Mouse (Mus musculus): ENCODE measurements around the gene BC029722.

Gene BC029722

DNA sequence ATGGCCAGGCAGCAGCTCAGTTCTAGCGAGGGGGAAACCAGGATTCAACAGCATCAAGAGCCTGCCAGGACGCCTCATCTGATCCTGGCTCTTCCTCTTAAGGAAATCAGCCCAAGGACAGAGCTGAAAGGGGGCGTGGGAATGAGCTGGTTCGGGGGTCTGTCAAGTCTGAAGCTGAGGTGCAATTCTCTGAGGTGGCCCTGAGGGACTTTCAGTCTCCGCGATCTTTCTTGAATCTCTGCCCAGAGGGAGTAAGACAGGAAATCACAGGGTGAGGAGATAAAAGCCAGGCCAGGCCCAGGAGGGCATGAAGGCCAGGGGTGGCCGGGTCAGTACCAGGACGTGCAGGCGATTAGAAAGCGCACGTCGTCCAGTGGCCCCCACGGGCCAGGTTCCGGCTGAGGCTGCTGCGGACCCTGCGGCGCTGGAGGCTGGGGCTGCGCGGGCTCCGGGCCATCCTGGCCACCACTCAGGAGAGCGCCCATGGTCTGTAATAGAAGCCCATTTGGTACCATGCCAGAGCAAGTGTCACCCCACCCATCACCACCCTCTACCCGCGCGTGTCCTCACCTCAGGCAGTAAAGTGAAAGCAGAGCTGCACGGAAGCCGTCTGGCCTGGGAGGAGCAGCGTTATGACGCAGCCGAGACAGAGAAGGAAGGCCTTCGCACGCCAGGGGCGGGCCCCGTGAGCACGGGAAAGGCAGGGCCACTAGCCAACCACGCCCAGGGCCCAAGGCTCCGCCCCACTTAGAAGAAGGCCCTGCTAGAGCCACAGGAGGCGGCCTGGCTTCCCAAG, 432 bp downstream of the BC029722 start:
- DNase-seq: peak; percentile 97

DNA sequence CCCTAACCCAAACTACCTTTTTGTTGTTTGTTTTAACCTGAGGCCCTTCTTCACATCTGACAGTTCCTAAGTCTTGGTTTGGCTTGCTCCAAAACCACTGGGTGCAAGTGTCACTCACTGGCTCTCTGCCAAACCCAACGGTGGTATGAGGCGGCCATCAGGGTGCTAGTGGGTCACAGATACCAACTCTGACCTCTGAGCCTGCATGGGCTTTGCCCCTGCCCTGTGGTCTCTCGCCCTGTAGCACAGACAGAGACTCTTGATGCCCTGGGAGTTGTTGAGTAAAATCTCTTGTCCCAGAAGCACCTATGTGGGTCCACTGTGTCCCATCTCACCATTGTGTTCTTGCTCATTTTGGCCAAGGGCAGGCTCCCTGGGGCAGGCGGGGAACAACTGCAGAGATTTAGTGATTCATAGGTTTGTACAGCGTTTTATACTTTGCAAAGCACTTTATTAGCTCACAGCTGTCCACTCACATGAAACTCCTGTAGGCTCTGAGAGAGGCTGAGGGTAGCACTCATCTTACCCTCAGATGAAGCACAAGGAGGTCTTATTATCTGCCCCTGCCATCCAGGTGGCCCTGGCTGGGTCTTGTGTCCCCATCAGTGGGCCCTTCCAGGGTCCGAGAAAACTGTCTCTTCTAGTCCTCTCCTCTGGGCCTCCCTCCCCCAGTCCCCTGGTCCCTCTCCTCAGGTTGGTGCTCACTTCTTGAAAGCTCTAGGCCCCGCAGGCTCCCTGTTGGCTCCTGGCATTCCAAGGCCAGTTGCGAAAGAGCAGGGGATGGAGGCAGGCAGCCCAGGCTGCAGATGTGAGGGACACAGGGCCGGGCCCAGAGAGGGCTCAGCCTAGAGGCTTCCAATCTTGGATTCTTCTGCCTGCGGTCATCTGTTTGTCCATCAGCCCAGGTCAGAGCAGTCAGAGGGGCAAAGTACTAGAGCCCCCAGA, 1.7 kb downstream of the BC029722 start:
- no peak for DNase-seq

DNA sequence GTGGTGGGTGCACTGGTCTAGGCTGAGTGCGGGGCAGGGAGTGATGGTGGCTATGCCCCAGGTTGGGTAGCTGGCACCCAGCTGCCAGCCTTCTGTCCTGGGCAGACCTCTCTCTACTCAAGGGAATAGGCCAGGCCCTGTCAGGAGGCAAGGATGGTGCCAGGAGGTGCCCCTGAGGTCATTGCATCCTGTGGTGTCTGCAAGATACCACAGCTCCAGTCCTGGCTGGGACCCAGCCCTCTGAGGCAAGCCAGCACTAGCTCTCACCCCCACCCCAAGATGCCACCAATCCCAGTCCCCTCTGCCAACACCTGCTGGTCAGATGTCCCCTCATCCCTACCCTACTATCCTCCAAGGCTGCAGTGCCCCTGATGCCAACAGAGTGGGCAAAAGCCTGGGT, 3.0 kb downstream of the BC029722 start:
- DNase-seq: no peak

DNA sequence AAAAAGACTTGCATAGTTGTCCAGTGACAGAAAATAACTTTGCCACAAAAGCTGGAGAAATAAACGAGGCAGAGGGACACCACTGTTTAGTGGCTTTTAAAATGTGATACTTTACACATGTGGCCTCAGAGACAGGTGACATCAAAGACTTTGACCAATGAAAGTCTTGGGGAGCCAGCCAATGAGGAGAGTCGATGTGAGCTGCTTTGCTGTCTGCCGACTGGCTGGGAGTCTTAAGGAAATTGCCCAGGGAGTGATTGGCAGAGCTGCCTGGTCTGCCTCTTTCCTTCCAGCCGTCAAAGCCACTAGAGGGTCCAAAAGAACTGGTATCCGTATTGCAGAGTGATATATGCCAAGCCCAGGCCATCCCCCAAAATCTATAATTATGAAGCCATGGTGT, 4.4 kb downstream of the BC029722 start:
- peak in 1 of 2 experiments; percentile 30 for DNase-seq

DNA sequence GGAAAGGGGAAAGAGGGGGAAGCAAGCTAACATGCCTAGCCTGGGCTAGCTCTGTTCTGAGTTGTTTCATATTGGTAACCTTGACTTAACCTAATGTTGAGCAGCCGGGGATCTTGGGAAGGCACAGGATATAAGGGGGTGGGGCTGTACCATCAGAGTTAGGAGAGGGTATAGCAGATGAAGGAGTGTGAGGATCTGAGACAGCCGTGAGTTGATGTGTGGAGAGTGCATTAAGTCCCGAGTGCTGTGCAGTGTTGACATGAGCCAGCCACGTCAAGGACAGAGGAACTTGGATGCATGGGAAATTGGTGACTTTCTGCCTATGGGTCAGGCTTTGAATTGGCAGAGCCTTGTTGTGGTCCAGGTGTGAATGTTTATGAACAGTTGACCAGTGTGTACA, 6.6 kb downstream of the BC029722 start:
- no peak for DNase-seq

DNA sequence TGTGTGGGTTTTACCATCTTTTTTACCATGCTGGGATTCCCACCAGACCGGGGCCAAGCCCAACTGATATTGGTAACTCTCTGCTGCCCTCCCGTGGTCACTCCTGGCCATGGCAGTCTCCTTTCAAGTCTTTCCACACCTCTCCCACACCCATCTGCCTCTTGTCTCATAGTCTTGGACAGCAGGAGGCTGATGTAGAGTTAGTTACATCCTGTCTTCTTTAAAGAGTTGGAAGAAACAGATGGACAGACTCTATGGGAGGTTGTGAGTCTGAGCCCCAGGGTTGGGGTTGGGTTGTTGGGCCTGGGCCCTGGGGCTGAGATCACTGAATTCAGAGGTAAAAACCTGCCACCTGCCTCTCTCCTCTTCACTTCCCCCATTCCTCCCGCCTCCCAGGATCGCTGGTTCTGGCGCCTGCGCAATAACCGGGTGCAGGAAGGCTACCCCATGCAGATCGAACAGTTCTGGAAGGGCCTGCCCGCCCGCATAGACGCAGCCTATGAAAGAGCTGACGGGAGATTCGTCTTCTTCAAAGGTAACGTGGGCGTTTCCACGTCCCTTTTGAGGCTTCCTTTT, 7.3 kb downstream of the BC029722 start:
- DNase-seq: peak; percentile 87 to 88

DNA sequence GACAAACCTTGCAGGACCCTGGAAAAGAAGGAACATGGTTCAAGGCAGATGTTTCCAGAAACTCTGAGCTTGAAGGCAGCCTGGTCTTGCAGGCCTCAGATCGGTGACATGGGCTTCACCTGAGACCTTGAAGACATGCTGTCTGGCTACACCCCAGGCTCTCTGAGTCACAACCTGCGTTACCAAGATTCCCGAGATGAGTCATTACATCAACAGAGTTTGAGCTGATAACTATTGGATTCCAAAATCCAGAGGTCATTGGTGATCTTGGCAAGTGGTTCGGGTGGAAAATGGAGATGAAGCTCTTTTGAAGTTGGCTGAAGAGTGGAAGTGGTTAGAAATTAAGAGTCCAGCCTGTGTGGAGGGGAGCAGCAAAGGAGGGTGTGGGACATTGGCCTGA, 9.6 kb downstream of the BC029722 start:
- DNase-seq: no peak

DNA sequence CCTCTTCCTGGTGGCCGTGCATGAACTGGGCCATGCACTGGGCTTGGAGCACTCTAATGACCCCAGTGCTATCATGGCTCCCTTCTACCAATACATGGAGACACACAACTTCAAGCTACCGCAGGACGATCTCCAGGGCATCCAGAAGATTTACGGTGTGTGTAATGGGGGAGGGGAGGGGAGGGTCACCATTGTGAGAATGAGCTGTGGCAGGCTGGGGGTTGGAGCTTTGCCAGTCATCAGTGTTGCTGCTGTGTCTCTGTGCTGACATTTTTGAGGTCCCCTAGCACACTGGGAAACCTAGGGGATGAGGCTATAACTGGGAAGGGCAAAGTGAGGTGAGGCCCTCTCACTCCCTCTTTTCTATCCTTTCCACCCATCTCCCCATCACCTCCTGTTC, 11.8 kb downstream of the BC029722 start:
- DNase-seq: no peak

DNA sequence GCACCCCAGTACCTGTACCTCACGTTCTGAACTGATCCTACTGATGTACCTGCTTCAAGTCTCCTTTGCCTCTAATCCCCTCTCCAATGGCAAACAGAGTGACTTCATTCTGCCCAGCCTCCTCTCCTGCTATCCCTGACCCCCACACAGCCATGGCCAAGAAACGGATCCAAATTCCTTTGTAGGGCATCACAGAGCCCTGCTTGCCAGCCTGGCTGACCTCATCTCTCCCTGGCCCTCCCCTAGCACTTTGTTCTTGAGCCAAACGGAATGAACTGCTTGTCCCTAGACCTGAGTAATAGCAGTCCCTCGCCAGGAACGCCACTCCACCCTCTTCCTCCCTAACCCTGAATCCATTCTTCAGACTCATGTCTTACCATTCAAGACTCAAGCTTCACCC, 12.7 kb downstream of the BC029722 start:
- no peak for DNase-seq

DNA sequence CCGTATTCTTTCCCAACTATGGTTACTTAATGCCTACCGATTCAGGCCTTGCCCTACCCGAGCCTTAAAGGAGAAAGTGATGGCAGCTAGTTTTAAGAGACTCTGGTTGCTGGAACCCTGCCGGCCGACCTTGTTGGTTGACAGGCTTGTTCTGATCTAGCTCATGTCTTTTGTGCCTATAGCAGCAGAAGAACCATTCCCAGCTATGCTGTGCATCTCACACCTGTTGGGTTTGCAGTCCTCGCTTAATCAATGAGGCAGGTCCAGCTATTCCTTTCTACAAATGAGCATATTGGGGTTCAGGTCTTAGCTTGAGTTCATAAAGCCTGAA, 13.3 kb downstream of the BC029722 start:
- DNase-seq: no peak

DNA sequence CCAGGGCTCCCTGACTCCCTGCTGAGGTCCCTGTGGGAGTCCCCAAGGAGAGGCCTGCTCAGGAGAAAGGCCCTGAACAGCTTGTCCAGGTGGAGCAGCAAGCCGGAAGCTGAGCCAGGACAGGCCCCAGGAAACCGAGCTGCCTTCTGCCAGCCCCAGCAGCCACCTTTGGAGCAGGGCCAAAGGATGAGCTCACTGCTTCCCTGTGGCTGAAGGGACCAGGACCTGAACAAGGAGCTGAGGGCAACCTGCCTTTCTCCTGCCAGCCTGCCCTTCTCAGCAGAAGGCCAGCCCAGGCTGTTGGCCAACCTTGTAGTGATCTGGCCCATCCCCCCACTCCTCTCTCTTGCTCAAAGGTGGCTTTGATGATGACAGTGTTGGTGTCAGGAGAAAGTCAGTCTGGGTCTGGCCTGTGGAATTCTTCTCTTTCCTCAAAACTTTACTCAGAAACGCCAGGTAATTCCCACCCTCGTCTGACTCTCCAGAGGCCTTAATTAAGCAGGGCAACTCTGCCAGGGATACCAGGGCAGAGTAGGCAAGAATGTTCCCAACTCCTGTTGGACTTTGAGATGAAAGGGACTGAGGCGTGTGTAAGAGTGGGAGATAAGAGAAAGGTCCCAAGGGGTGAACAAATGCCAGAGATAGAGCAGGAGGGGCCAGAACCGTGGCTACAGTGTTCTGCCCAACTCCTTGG, 13.8 kb downstream of the BC029722 start:
- peak; percentile 27 to 56 for DNase-seq

DNA sequence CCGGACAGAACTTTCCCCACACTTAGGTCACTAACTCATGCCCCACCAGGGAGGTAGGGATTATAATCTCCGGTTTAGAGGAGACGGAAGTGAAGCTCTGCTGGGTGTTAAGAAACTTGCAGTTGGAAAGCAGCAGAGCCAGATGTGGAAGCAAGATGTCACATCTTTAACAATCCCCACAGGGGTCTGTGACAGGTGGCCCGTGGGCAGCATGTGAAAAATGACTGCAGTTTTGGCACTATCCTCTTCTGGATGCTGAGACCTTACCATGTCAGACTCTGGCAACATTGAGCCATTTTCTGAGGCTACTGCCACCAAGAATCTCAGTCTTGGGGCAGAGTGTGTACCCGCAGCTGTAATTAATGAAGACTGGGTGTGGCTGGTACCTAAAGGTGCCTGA, 15.2 kb downstream of the BC029722 start:
- no peak for DNase-seq

DNA sequence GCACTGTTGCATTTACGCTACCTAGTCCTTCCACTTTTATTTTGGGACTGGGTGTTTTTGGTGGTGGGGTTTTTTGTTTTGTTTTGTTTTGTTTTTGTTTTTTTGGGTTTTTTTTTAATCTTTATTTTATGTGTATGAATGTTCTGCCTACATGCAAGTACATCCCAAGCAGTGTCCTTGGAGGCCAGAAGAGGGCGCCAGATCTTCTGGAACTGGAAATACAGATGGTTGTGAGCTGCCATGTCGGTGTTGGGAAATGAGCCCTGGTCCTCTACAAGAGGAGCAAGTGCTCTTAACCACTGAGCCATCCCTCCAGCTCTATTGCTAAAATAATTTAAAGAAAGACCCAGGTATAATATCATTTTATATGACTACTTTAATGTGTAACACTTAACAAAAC, 16.5 kb downstream of the BC029722 start:
- peak; percentile 19 to 37 for DNase-seq

DNA sequence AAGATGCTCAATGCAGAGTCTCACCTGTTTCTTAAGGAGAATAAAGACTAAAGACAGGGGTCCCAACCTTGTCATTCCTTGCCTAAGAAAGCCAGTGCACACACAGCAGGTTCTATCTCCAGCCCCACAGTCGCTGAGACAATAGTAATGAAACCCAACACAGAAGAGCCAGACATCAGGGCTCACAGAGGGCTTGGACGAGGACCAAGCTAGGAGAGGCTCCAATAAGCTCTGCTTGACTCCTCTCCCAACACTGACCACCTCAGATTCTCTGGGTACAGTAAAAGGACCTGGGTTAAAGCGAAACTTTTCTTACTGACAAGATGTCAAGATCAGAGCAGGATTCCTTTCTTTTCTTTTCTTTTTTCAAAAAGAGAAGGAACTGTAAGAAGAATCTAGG, 20.6 kb downstream of the BC029722 start:
- no peak for DNase-seq

DNA sequence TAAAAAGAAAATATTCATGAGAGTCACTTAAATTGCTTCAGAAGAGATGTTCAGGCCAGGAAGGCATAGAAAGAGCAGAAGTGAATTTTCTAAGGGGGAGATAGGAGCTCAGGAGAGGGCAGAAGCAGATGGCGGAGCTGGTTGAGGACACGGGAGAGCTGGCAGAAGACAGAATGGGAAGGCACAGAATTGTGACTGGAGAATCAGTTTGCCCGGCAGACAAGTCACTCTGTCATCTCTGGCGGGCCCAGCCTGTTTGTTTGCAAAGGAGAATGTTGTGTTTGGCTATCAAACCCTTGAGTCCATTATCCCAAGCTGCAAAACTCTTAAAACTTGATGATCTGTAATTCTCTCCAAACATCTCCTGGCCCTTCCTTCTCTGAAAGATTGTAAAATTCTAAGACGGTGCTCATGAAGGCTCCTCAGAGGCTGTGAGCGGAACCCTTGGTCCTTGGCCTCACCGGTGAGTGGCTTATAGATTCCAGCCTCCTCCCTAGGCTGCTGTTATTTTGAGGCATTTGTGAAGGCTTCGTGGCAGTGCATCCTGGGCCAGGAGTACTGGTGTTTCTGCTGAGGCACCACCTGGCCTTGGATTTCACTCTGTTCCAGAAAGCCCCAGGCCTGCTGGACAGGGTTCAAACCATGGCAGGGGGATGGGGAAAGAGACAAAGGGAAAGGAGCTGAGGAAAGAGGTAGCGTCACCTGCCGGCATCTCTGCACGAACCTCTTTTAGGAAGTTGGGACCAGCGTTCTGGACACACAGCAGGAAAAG, 24.4 kb downstream of the BC029722 start:
- DNase-seq: no peak

DNA sequence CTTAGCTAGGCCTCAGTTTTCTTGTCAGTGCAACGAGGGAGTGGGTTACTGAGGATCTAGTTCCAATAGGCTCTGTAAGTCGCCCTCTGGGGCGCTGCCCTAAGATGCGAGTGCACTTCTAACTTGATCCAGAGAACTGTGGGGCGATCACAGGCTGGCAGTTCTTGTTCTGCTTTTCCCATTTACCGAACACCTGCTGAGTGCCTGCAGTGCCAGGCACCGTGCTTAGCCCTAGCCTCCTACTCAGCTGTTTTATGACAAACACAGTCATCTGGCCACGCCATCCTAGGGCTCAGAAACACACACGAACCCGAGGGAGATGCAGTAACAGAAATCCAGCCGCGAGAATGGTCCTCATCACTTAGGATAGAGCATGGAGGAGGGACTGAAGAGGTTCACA, 26.3 kb downstream of the BC029722 start:
- DNase-seq: no peak

DNA sequence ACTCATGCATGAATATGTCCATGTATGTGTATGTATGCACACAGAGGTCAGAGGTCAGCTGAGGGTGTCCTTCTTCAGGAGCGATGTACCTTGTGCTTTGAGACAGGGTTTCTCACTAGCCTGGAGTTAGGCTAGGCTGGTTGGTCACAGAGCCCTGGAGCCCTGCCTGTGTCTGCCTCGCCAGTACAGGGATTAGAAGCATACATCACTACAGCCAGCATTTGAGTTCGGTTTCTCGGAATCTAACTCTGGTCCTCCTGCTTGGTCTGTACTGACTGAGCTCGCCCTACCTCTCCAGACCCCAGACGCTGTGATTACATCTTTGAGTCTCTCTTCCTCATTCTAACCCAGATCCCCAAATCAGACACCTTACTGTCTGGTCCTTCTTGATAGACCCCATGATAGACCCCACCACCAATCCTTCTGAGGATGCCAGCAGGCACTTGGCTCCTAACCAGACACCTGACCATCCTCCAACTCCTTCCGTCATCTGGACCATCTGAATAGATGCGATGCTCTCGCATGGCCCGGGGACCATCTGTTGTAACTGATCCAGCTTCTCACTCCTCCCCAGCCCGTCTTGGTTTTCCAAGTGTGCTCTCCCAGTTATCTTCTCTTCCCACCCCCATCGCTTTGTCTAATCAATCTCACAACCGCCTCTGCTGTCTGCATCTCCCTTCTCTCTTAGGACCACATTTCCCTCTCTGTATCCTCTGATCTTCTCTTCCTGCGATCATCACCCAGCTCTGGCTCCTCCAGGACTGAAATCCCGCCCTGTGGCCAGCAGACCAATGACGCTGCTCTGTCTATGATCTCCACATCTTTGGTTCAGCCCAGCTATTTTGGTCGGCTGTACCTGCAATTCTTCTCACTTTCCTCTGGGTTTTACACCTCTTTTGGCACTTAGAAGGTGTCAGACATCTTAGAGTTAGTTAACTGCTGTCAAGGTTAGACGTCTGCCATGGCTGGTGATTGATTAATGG, 31.0 kb downstream of the BC029722 start:
- no peak for DNase-seq

DNA sequence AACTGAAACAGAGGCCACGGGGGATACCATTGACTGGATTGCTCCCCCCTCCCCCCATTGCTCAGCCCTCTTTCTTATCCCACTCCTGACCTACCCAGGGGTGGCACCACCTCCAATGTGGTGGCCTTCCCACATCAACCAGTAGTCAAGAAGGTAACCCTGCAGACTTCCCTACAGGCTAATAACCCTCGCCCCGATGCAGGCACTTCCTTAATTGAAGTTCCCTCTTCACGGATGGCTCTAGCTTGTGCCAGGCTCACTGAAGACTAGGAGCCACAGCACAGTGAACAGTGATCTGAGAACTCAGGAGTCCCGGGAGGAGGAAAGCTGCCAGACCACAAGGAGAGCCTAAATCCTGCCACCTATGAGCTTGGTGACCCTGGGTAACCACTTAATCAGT, 32.3 kb downstream of the BC029722 start:
- no peak for DNase-seq

DNA sequence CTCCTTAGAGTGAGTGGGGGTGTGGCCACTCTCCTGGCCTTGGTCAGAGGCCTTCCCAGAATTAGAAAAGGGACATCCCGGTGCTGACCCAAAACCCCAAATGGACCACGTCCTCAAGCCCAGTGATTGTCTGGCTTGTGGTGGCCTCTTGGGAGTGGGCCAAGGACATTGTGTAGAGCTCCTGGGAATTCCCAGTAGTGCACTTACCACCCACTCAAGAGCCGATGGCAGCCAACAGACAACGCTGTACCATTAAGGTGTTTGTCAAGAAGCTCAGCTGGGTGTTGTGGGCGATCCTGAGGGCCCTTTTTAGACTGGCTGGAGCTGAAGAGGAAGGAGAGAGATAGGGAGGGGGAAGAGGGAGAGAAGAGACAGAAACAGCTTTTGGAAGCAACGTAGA, 34.7 kb downstream of the BC029722 start:
- no peak for DNase-seq

DNA sequence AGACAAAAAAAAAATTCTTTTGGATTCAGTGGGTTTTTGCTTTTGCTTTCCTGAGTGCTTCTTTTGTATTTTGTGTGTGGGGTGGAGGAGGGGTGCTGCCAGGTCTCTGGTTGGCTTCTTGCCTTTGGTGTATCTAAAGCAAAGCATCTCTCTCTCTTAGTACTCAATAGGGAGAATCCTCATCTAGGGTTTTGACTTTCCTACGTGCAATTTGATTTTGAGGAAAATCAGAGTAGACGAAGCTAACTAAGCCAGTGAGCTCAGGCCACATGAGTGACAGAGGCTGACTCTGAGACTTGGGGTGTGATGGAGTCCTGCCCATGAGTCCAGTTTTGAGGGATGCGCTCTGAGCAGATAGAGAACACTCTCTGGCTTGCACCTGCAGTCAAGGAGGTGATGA, 39.7 kb downstream of the BC029722 start:
- DNase-seq: no peak

DNA sequence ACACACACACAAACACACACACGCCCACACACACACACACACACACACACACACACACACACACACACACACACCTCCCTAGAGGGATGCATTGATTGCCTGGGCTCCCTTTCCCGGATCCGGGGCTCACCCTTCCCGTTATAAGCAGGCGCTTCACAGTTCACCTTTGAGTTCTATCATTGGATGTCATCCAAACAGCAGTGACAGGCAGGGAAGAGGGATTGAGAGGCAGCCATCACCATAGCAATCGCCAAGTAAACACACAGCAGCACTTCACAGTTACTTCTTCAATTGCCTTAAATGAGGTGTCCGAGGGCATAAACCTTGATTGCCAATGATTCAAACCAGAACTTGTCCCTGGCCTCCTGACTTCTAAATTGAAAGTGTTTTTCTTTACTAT, 40.2 kb downstream of the BC029722 start:
- no peak for DNase-seq
